Mouse (Mus musculus) urinary bladder, adult 18-20 months (tissue): ENCODE measurements at regions not wholly inside any gene's neighbourhood (a gene's known extent, or its start where the extent isn't known, plus 50 kb on each side); places are given as distances from the start of the nearest gene placed in this dataset.
A peak's percentile ranks its signal among the peaks of the same experiment; 100 is the strongest.

Source experiments
- DNase-seq, 2 experiments: peaks; one replicate each; pipeline ENCODE4 v3.0.0; 2022; ENCODE audit warnings: low spot score in 2 of 2, mixed read lengths in 2 of 2

GRCm38 (mm10) chr19:15800856-15801706 lies 146.1 kb downstream of the Psat1 start:
- DNase-seq, result peak in 1 of 2 experiments; percentile 2

GRCm38 (mm10) chr19:15796466-15796865 lies 150.7 kb downstream of the Psat1 start:
- DNase-seq, result no peak

- DNase-seq, result no peak
These were observed 155.2 kb downstream of the Psat1 start for GRCm38 (mm10) chr19:15791942-15792341.

- DNase-seq, result no peak
These were observed 155.7 kb downstream of the Psat1 start for GRCm38 (mm10) chr19:15791264-15791913.

GRCm38 (mm10) chr19:15790620-15791263 lies 156.4 kb downstream of the Psat1 start:
- DNase-seq, result no peak

GRCm38 (mm10) chr19:15789741-15790140 lies 157.4 kb downstream of the Psat1 start:
- DNase-seq, result no peak

- DNase-seq, result no peak
These were observed 162.5 kb downstream of the Psat1 start for GRCm38 (mm10) chr19:15784644-15785043.

- DNase-seq, result no peak
These were observed 177.5 kb downstream of the Psat1 start for GRCm38 (mm10) chr19:15769651-15770050.

- no peak for DNase-seq
These were observed 186.1 kb downstream of the Psat1 start for GRCm38 (mm10) chr19:15761086-15761485.

- DNase-seq, result no peak
These were observed 201.9 kb downstream of the Psat1 start for GRCm38 (mm10) chr19:15745026-15745777.

- no peak for DNase-seq
These were observed 210.9 kb downstream of the Psat1 start for GRCm38 (mm10) chr19:15736200-15736599.

GRCm38 (mm10) chr19:15726785-15727406 lies 220.2 kb downstream of the Psat1 start:
- no peak for DNase-seq

- no peak for DNase-seq
These were observed 254.6 kb downstream of the Psat1 start for GRCm38 (mm10) chr19:15692379-15693023.

GRCm38 (mm10) chr19:15669996-15670395 lies 277.1 kb downstream of the Psat1 start:
- no peak for DNase-seq

- DNase-seq, result no peak
These were observed 277.6 kb downstream of the Psat1 start for GRCm38 (mm10) chr19:15669541-15669940.

GRCm38 (mm10) chr19:15668624-15669016 lies 278.5 kb downstream of the Psat1 start:
- DNase-seq, result no peak

- DNase-seq, result no peak
These were observed 279.1 kb downstream of the Psat1 start for GRCm38 (mm10) chr19:15667889-15668623.

GRCm38 (mm10) chr19:15663659-15664255 lies 283.4 kb downstream of the Psat1 start:
- DNase-seq, result no peak

- DNase-seq, result no peak
These were observed 288.5 kb downstream of the Psat1 start for GRCm38 (mm10) chr19:15658611-15659010.

GRCm38 (mm10) chr19:15657846-15658245 lies 289.3 kb downstream of the Psat1 start:
- no peak for DNase-seq
